Mouse (Mus musculus): ENCODE data around the gene Lcp1.

DNA sequence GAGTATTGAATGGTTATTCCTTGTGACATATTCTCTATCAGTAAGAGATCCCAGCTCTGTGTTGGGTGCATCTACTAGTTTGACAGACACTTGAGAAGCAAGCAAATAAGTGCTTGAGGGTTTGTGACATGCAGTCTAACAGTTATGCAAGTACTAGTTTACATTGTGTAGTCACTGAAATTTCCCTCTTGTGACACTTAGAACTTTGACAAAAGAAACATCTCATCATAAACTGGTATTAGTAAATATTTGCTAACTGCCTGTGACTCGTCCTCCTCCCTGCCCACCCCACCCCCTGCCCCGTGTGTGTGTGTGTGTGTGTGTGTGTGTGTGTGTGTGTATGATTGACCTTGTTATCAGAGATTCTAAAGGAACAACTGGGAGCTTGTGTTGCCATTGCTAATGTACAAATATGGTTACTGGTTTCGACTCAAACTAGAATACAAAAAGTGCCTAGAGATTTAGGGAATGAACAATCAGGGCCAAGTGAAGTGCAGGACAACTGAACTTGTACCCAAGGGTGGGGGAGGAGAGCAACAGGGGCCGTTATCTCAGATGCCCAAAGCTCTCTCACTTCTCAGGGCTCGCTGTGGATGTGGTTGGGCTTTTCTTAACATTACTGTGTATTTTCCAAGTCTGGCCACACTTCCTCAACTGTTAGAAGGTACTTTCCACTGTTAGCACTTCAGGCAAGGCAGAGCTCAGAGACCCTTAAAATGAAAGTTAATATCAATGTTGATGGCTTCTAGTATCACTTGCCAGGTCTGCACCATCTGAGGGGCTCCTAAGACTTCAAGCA is 55.1 kb downstream of the Lcp1 start:
- no peak for TF ChIP-seq CTCF (conservative IDR thresholded peaks at IDR 0.05; ENCODE audit: low read length)
- TF ChIP-seq POU5F1 (IDR thresholded peaks at IDR 0.05; ENCODE audit: borderline replicate concordance, low read length), result no peak

Measured in E14TG2a.4 (cell line).